Mouse (Mus musculus) brown adipose tissue, adult 24 weeks (tissue): ENCODE results near the gene Syne2. TPM values are rescaled to one million over a fixed set of nuclear protein-coding genes. Genes with fewer than 3 reads are reported as not detected.

Experiments used
- H3K27ac ChIP-seq: fragments of 200-500 bp; replicated peaks from 2 replicates; pipeline ENCODE4 v1.5.1; 2012; ENCODE audit warnings: low read depth, mild to moderate bottlenecking, low read length
- H3K4me1 ChIP-seq: fragments of 200-500 bp; 2 replicates; pipeline ENCODE4 v1.6.1; 2012; ENCODE audit warnings: low read length, mixed read lengths; ENCODE audit not compliant: control insufficient read depth, insufficient read depth, insufficient read length
- H3K4me3 ChIP-seq: fragments of 200-500 bp; 2 replicates; pipeline ENCODE4 v1.5.1; 2012; ENCODE audit warnings: low read depth, mild to moderate bottlenecking, low read length, moderate library complexity; ENCODE audit not compliant: insufficient read depth
- polyA plus RNA-seq: library from polyadenylated mRNA; stranded (reverse); fragments of >200 nt; gene quantifications from 2 replicates; pipeline ENCODE4 v1.2.4, GENCODE M21; 2012; ENCODE audit not compliant: missing spikeins, insufficient read depth, insufficient read length

Syne2 gene
- polyA plus RNA-seq, 1 experiment: 19.7 TPM

GRCm38 (mm10) chr12:75841183-75841582 lies 23.2 kb downstream of the Syne2 start:
- Histone ChIP-seq H3K27ac (no peak overlapping the region), H3K4me3 (no peak overlapping the region), H3K4me1 (peaks cover 21% of the 10 kb centered on the region)

GRCm38 (mm10) chr12:75844311-75844710 lies 26.4 kb downstream of the Syne2 start:
- no peak overlapping the region for H3K27ac ChIP-seq
- H3K4me1 ChIP-seq: peaks cover 17% of the 10 kb centered on the region
- no peak overlapping the region for H3K4me3 ChIP-seq

- H3K4me1 ChIP-seq: peaks cover 11% of the 10 kb centered on the region
- no peak overlapping the region for H3K4me3 ChIP-seq
- no peak overlapping the region for H3K27ac ChIP-seq
Measured at GRCm38 (mm10) chr12:75845070-75845469, 27.1 kb downstream of the Syne2 start.

GRCm38 (mm10) chr12:75846513-75846912 lies 28.6 kb downstream of the Syne2 start:
- Histone ChIP-seq H3K4me3 (0 out of 2 replicates have a peak overlapping the region, but pooled peaks have one; percentile 7), H3K4me1 (peaks cover 6% of the 10 kb centered on the region; the same call in 1 of the 2 replicates), H3K27ac (0 out of 2 replicates have a peak overlapping the region, but pooled peaks have one; percentile 5)

- Histone ChIP-seq H3K4me3 (no peak overlapping the region), H3K4me1 (peaks cover 10% of the 10 kb centered on the region), H3K27ac (no peak overlapping the region)
Measured at GRCm38 (mm10) chr12:75850205-75850604, 32.3 kb downstream of the Syne2 start.

GRCm38 (mm10) chr12:75851481-75851880 lies 33.5 kb downstream of the Syne2 start:
- no peak overlapping the region for H3K27ac ChIP-seq
- peaks cover 10% of the 10 kb centered on the region for H3K4me1 ChIP-seq
- H3K4me3 ChIP-seq: no peak overlapping the region

- no peak overlapping the region for H3K4me3 ChIP-seq
- H3K4me1 ChIP-seq: peaks cover 10% of the 10 kb centered on the region
- no peak overlapping the region for H3K27ac ChIP-seq
Measured at GRCm38 (mm10) chr12:75852384-75852783, 34.5 kb downstream of the Syne2 start.

- Histone ChIP-seq H3K4me1 (peaks cover 10% of the 10 kb centered on the region), H3K4me3 (peak overlapping the region; percentile 30), H3K27ac (peak overlapping the region; percentile 73)
Measured at GRCm38 (mm10) chr12:75853559-75853958, 35.6 kb downstream of the Syne2 start.

GRCm38 (mm10) chr12:75855051-75855453 lies 37.1 kb downstream of the Syne2 start:
- H3K27ac ChIP-seq: peak overlapping the region; percentile 40; the same call in 1 of the 2 replicates
- H3K4me1 ChIP-seq: peaks cover 10% of the 10 kb centered on the region
- H3K4me3 ChIP-seq: no peak overlapping the region

- Histone ChIP-seq H3K27ac (no peak overlapping the region), H3K4me1 (peaks cover 8% of the 10 kb centered on the region), H3K4me3 (no peak overlapping the region)
Measured at GRCm38 (mm10) chr12:75855621-75856020, 37.7 kb downstream of the Syne2 start.

- no peak overlapping the region for H3K4me3 ChIP-seq
- H3K27ac ChIP-seq: no peak overlapping the region
- H3K4me1 ChIP-seq: peaks cover 8% of the 10 kb centered on the region
Measured at GRCm38 (mm10) chr12:75856096-75856868, 38.3 kb downstream of the Syne2 start.

- Histone ChIP-seq H3K4me1 (peaks cover 3% of the 10 kb centered on the region), H3K4me3 (no peak overlapping the region), H3K27ac (no peak overlapping the region)
Measured at GRCm38 (mm10) chr12:75859936-75860335, 42.0 kb downstream of the Syne2 start.

GRCm38 (mm10) chr12:75860843-75861242 lies 42.9 kb downstream of the Syne2 start:
- no peak overlapping the region for H3K27ac ChIP-seq
- no peak overlapping the region for H3K4me3 ChIP-seq
- H3K4me1 ChIP-seq: peaks cover 2% of the 10 kb centered on the region

GRCm38 (mm10) chr12:75865166-75865565 lies 47.2 kb downstream of the Syne2 start:
- Histone ChIP-seq H3K4me3 (no peak overlapping the region), H3K27ac (no peak overlapping the region), H3K4me1 (peaks cover 14% of the 10 kb centered on the region)

GRCm38 (mm10) chr12:75866419-75867373 lies 48.8 kb downstream of the Syne2 start:
- H3K27ac ChIP-seq: no peak overlapping the region
- H3K4me3 ChIP-seq: no peak overlapping the region
- peaks cover 14% of the 10 kb centered on the region for H3K4me1 ChIP-seq
